Mouse (Mus musculus) olfactory bulb, adult 2 months (tissue): ENCODE measurements around the gene Kcnj16. TPM values are rescaled to one million over a fixed set of nuclear protein-coding genes. Genes with fewer than 3 reads are reported as not detected.

ENCODE experiments used
- H3K27ac ChIP-seq: fragments of 200-500 bp; 2 replicates; pipeline ENCODE4 v1.5.1; 2012; ENCODE audit warnings: low read depth, low read length; ENCODE audit not compliant: insufficient read depth
- H3K4me1 ChIP-seq: fragments of 200-500 bp; 2 replicates; pipeline ENCODE4 v1.6.1; 2012; ENCODE audit warnings: low read length; ENCODE audit not compliant: control insufficient read depth, insufficient read depth
- H3K4me3 ChIP-seq: fragments of 200-500 bp; 2 replicates; pipeline ENCODE4 v1.5.1; 2012; ENCODE audit warnings: mild to moderate bottlenecking, low read depth, low read length, moderate library complexity; ENCODE audit not compliant: insufficient read depth
- CTCF ChIP-seq: fragments of 200-500 bp; IDR thresholded peaks from 2 replicates; pipeline ENCODE4 v1.5.1; 2012; ENCODE audit warnings: low read depth, mild to moderate bottlenecking, low read length, moderate library complexity; ENCODE audit not compliant: insufficient read depth
- POLR2A ChIP-seq: fragments of 200-500 bp; IDR thresholded peaks from 2 replicates; pipeline ENCODE4 v1.6.1; 2012; ENCODE audit warnings: mild to moderate bottlenecking, low read depth, low read length, moderate library complexity; ENCODE audit not compliant: insufficient read depth
- WGBS: fragments of 180-500 bp; shearing (Covaris S2); methylation state at CpG from one replicate; pipeline ENCODE4 v1.1.7; 2018; 5-methylcytosine and 5-hydroxymethylcytosine counted together
- polyA plus RNA-seq: library from polyadenylated mRNA; stranded (reverse); fragments of >200 nt; gene quantifications from 2 replicates; pipeline ENCODE4 v1.2.4, GENCODE M21; 2012; ENCODE audit warnings: low replicate concordance; ENCODE audit not compliant: missing spikeins, insufficient read depth, insufficient read length

The Kcnj16 gene
- polyA plus RNA-seq, 1 experiment = not detected

DNA sequence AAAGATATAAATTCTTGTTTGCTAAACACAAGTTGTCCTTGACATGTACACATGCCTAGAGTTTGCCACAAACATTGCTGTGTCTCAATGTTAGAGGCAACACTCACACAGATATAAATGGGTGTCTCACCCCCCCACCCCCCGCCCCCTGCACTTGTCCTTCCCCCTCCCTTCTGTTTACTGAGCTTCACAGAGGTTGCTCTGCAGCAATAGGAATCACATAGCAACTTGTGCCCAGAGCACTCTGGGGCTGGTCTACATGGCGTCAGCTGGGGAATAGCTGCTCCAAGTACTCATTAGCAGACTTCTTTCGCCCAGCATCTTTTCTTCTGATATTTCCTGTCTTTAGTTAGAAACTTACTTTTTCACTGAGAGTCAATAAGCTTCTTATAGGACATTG, 100.0 kb downstream of the Kcnj16 start:
- WGBS = 58% methylated on average over 3 of the region's 3 CpGs
- no peak for TF ChIP-seq CTCF
- no peak for TF ChIP-seq POLR2A
- Histone ChIP-seq H3K27ac (no peak overlapping the region), H3K4me1 (no peaks in the 10 kb centered on the region), H3K4me3 (no peak overlapping the region)

DNA sequence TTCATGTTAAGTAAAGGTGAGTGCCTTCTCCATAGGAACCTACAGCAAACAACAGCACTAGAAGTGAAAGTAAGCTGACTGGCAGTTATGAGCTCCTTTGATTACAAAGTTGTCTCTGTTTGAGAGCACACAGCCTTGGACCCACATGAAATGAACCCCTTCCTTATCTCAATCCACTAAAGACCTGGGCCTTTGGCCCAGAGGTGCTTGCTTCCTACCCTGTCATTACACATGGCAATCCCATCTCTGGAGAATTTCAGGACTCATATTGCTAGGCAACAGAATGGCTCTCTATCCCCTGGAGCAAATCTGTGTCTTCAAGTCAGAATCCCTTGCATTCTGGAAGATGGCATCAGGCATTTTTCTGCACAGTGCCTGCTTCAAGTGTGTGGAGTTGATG, 102.6 kb downstream of the Kcnj16 start:
- Histone ChIP-seq H3K27ac (no peak overlapping the region), H3K4me1 (no peaks in the 10 kb centered on the region), H3K4me3 (no peak overlapping the region)
- TF ChIP-seq POLR2A (no peak), CTCF (no peak)

DNA sequence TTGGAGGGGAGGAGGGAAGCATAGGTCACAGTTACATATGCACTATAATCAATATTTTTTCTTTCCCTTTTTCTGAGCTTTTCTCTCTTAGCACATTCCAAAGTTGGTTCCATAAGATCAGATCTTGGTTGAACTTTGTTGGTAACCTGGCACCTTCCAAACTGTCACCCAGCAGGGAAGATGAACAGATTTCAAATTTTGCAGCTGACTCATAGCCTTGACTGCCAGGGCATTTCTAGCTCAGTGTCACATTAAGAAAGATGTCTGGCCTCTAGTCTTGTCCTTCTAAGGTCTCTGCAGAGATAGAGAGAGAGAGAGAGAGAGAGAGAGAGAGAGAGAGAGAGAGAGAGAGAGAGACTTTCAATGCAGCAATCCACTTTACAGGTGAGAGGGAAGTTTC, 106.3 kb downstream of the Kcnj16 start:
- no peak overlapping the region for H3K27ac ChIP-seq
- no peaks in the 10 kb centered on the region for H3K4me1 ChIP-seq
- TF ChIP-seq POLR2A = no peak
- no peak for TF ChIP-seq CTCF
- no peak overlapping the region for H3K4me3 ChIP-seq

Other genes starting within 250 kb of the Kcnj16 start
- gene Kcnj2, start 98.1 kb downstream of the Kcnj16 start, polyA plus RNA-seq = not detected in 2 replicates